ENCODE assay signal across 28 mouse cellular contexts in the genomic region with DNA sequence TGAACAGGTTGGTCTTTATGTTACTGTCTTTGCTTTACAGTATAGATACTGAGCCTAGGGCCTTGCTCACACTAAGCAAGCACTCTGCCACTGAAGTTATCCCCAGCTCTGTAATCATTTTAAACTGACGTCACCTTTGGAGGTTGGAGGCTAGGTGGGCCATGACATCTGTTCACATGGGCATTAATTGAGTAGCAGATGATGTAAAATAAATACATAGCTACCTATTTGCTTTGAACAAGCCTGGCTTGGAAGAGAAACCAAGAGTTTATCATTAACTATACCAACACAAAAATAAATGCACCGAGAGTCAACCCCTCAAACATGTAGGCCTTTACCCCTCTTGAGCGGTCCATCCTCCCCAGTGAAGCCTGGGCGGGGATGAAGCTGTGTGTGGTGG.
"Had no signal": no experiment of that assay in that cellular context is flagged by ENCODE, and none has a peak within 500 bp of the region (broad histone marks: within the 10 kb centered on the region; RNA-seq: fewer than 3 reads in every experiment).

No protein-coding gene starts in this region.

- H3K36me3 ChIP-seq: embryonic facial prominence, embryonic 10.5 days; embryonic facial prominence, embryonic 12.5 days; embryonic facial prominence, embryonic 13.5 days; embryonic facial prominence, embryonic 15.5 days; forebrain, embryonic 10.5 days; forebrain, embryonic 12.5 days; forebrain, embryonic 15.5 days had no signal

- DNase-seq: cerebellum, adult 2 months; cerebellum, adult 8-10 months; cerebellum, adult 9-10 months; cerebellum, adult 9-11 months; cerebellum, postnatal 10 days; cerebellum, postnatal 14 days; cerebellum, postnatal 25 days; cerebellum, postnatal 36 days; embryo, embryonic 11 days; forebrain, postnatal 0 days; gastrocnemius, adult 2 months; gastrocnemius, postnatal 10 days; gastrocnemius, postnatal 14 days; gastrocnemius, postnatal 25 days; gastrocnemius, postnatal 36 days; heart, adult 11 months; heart, adult 18-20 months had no signal

- ATAC-seq: forebrain, embryonic 13.5 days; forebrain, embryonic 14.5 days; forebrain, embryonic 15.5 days; forebrain, embryonic 16.5 days; forebrain, postnatal 0 days had no signal

- H3K27me3 ChIP-seq: embryonic facial prominence, embryonic 12.5 days; embryonic facial prominence, embryonic 13.5 days; embryonic facial prominence, embryonic 15.5 days; forebrain, embryonic 12.5 days; forebrain, embryonic 13.5 days; forebrain, embryonic 15.5 days had no signal

- H3K4me3 ChIP-seq: embryonic facial prominence, embryonic 10.5 days; embryonic facial prominence, embryonic 12.5 days; embryonic facial prominence, embryonic 13.5 days; embryonic facial prominence, embryonic 15.5 days; erythroblast, embryonic 14.5 days; forebrain, embryonic 10.5 days; forebrain, embryonic 12.5 days; forebrain, embryonic 13.5 days; forebrain, embryonic 15.5 days; gastrocnemius, adult 2 months had no signal

- H3K4me1 ChIP-seq: embryonic facial prominence, embryonic 13.5 days; forebrain, embryonic 15.5 days had no signal

- H3K9me3 ChIP-seq: embryonic facial prominence, embryonic 10.5 days; embryonic facial prominence, embryonic 12.5 days; embryonic facial prominence, embryonic 13.5 days; embryonic facial prominence, embryonic 15.5 days; forebrain, embryonic 10.5 days; forebrain, embryonic 12.5 days; forebrain, embryonic 13.5 days; forebrain, embryonic 15.5 days had no signal

- H3K4me2 ChIP-seq: embryonic facial prominence, embryonic 12.5 days; embryonic facial prominence, embryonic 13.5 days; embryonic facial prominence, embryonic 15.5 days; forebrain, embryonic 12.5 days; forebrain, embryonic 13.5 days; forebrain, embryonic 15.5 days had no signal

- H3K27ac ChIP-seq: embryonic facial prominence, embryonic 10.5 days; embryonic facial prominence, embryonic 12.5 days; embryonic facial prominence, embryonic 13.5 days; embryonic facial prominence, embryonic 15.5 days; forebrain, embryonic 10.5 days; forebrain, embryonic 12.5 days; forebrain, embryonic 13.5 days; forebrain, embryonic 15.5 days; gastrocnemius, adult 2 months had no signal

- H3K9ac ChIP-seq: embryonic facial prominence, embryonic 12.5 days; embryonic facial prominence, embryonic 13.5 days; embryonic facial prominence, embryonic 15.5 days; forebrain, embryonic 12.5 days; forebrain, embryonic 13.5 days; forebrain, embryonic 15.5 days; forebrain, postnatal 0 days had no signal
